Mouse (Mus musculus) lung, embryonic 15.5 days (tissue): ENCODE measurements at regions not wholly inside any gene's neighbourhood (a gene's known extent, or its start where the extent isn't known, plus 50 kb on each side); places are given as distances from the start of the nearest gene placed in this dataset.

Experiments used
- ATAC-seq: fragments of 200-750 bp; cut with Nextera tagmentation; 2 replicates; pipeline ENCODE4 v1.8.0; 2017; ENCODE audit warnings: moderate number of reproducible peaks, borderline replicate concordance; ENCODE audit not compliant: low FRiP score, low TSS enrichment; ENCODE audit errors: extremely low read depth
- H3K27ac ChIP-seq: fragments of 300-500 bp; sonication (generic); 2 replicates; pipeline ENCODE4 v1.5.1; 2015; ENCODE audit warnings: moderate library complexity, mild to moderate bottlenecking, inconsistent platforms
- H3K27me3 ChIP-seq: fragments of 300-500 bp; sonication (generic); 2 replicates; pipeline ENCODE4 v1.6.1; 2015; ENCODE audit warnings: inconsistent platforms
- H3K36me3 ChIP-seq: fragments of 300-500 bp; sonication (generic); 2 replicates; pipeline ENCODE4 v1.6.1; 2015; ENCODE audit warnings: inconsistent platforms
- H3K4me1 ChIP-seq: fragments of 300-500 bp; sonication (generic); 2 replicates; pipeline ENCODE4 v1.6.1; 2015; ENCODE audit warnings: inconsistent platforms
- H3K4me2 ChIP-seq: fragments of 300-500 bp; sonication (generic); 2 replicates; pipeline ENCODE4 v1.6.1; 2015; ENCODE audit warnings: inconsistent platforms, mild to moderate bottlenecking, moderate library complexity
- H3K4me3 ChIP-seq: fragments of 300-500 bp; sonication (generic); 2 replicates; pipeline ENCODE4 v1.5.1; 2015; ENCODE audit warnings: mild to moderate bottlenecking, inconsistent platforms
- H3K9ac ChIP-seq: fragments of 300-500 bp; sonication (generic); 2 replicates; pipeline ENCODE4 v1.6.1; 2015; ENCODE audit warnings: inconsistent platforms
- H3K9me3 ChIP-seq: fragments of 300-500 bp; sonication (generic); 2 replicates; pipeline ENCODE4 v1.6.1; 2016; ENCODE audit warnings: inconsistent platforms
- WGBS: fragments of 180-500 bp; shearing (Covaris S2); methylation state at CpG from one replicate; pipeline ENCODE4 v1.1.7; 2015; 5-methylcytosine and 5-hydroxymethylcytosine counted together

GRCm38 (mm10) chr4:90003413-90003812, 215.2 kb upstream of the Zfp352 start:
- 52% methylated on average over 3 of the region's 3 CpGs for WGBS
- no peaks in the 10 kb centered on the region for H3K27me3 ChIP-seq
- no peak for ATAC-seq

GRCm38 (mm10) chr4:90003898-90004297, 214.7 kb upstream of the Zfp352 start:
- Histone ChIP-seq H3K4me1 (no peaks in the 10 kb centered on the region), H3K4me3 (no peak overlapping the region), H3K27me3 (no peaks in the 10 kb centered on the region), H3K4me2 (no peak overlapping the region), H3K9me3 (no peaks in the 10 kb centered on the region), H3K36me3 (no peaks in the 10 kb centered on the region), H3K9ac (no peak overlapping the region), H3K27ac (no peak overlapping the region)
- 58% methylated on average over 1 of the region's 1 CpGs for WGBS
- ATAC-seq = no peak

More at GRCm38 (mm10) chr4:90003413-90003812, 215.2 kb upstream of the Zfp352 start:
- Histone ChIP-seq H3K4me2 (no peak overlapping the region), H3K9ac (no peak overlapping the region), H3K4me3 (no peak overlapping the region), H3K4me1 (no peaks in the 10 kb centered on the region), H3K36me3 (no peaks in the 10 kb centered on the region), H3K27ac (no peak overlapping the region), H3K9me3 (no peaks in the 10 kb centered on the region)

- Histone ChIP-seq H3K27me3 (no peaks in the 10 kb centered on the region), H3K4me2 (no peak overlapping the region), H3K27ac (no peak overlapping the region), H3K36me3 (no peaks in the 10 kb centered on the region), H3K4me3 (no peak overlapping the region), H3K9me3 (no peaks in the 10 kb centered on the region), H3K9ac (no peak overlapping the region), H3K4me1 (no peaks in the 10 kb centered on the region)
- no peak for ATAC-seq
- WGBS = 96% methylated on average over 1 of the region's 1 CpGs
Observed at GRCm38 (mm10) chr4:90012723-90013122, 205.9 kb upstream of the Zfp352 start.

GRCm38 (mm10) chr4:90014203-90014602, 204.4 kb upstream of the Zfp352 start:
- H3K36me3 ChIP-seq = no peaks in the 10 kb centered on the region
- ATAC-seq = no peak
- H3K27me3 ChIP-seq = no peaks in the 10 kb centered on the region

More at GRCm38 (mm10) chr4:90014203-90014602, 204.4 kb upstream of the Zfp352 start:
- Histone ChIP-seq H3K9ac (no peak overlapping the region), H3K27ac (no peak overlapping the region), H3K4me2 (no peak overlapping the region), H3K4me3 (no peak overlapping the region), H3K4me1 (no peaks in the 10 kb centered on the region), H3K9me3 (no peaks in the 10 kb centered on the region)
